Mouse (Mus musculus): ENCODE measurements around the gene Hyls1.

DNA sequence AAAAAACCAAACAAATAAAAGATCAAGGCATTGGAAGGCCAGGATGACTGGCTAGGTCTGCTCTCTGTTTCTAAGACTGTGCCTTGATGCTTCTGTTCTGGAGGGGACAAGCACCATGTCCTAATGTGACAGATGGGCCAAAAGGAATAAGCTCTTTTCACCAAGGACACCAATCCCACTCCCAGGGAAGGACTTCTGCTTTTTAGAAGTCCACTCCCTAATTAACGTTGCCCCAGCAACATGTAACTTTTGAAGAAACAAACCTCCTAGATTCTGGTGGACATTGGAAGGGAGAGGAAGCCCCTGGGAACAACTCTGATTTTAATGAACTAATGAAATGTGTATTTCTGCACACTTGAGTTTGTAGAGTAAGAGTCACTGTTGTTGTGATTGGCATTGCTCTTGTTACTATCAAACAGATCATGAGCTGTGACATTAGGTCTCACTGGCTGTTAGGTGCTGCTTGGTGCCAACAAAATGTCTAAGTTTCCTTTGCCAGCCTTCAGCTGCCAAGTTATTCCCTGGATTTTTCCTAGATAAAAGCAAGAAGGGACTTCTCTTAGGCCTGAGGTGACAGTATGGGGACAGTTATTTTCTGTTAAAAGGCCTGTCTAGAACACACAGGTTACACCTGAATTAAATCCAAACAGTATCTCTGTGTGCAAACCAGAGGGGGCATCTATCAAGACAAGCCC lies 47.2 kb downstream of the Hyls1 start:
- no peak for TF ChIP-seq GATA1 (IDR thresholded peaks at IDR 0.05; ENCODE audit: borderline replicate concordance, low read length)
- no peak for TF ChIP-seq FLI1 (IDR thresholded peaks at IDR 0.05; ENCODE audit: low read length)

Measured in megakaryocyte, embryonic 14.5 days (primary cell).